Mouse (Mus musculus) T-cell, adult 2 months (primary cell): ENCODE data around the gene Vmn2r9.
"Not testable (repeated sequence)": the region's sequence is repeated elsewhere in the genome, so short reads cannot be mapped to it uniquely, and the experiment has no call there.

Experiments used
- DNase-seq: peaks from one replicate; pipeline ENCODE4 v3.0.0; 2022; ENCODE audit warnings: low spot score

Vmn2r9 gene

GRCm38 (mm10) chr5:108852501-108852900 lies at the start of gene Vmn2r9:
Vmn2r9 (minus strand) TSS chr5:108852601.
- DNase-seq: not testable (repeated sequence)

- DNase-seq: not testable (repeated sequence)
Observed at GRCm38 (mm10) chr5:108866746-108867145, 14.3 kb upstream of the Vmn2r9 start.

GRCm38 (mm10) chr5:108849466-108849865 lies 2.9 kb downstream of the Vmn2r9 start:
- no peak for DNase-seq

DNA sequence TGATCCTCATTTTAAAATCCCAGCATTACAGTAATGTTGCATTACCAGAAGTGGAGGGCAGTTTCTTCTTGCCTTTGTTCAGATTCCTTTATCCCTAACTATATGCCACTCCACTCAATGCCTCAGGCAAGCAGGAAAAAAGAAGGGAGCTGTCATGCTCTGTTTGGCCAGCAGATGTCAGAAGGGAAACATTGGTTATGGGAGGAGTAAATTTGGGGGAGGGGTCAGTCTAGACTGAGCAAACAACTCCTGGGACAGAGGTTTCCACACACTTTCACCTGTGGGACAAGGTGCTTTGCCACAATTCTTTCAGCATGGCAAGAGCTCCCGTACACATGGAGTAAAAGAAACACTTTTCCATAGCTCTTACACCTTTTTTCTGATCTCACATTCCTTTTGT lies 16.2 kb downstream of the Vmn2r9 start:
- no peak for DNase-seq

GRCm38 (mm10) chr5:108823276-108823675 lies 29.1 kb downstream of the Vmn2r9 start:
- no peak for DNase-seq

DNA sequence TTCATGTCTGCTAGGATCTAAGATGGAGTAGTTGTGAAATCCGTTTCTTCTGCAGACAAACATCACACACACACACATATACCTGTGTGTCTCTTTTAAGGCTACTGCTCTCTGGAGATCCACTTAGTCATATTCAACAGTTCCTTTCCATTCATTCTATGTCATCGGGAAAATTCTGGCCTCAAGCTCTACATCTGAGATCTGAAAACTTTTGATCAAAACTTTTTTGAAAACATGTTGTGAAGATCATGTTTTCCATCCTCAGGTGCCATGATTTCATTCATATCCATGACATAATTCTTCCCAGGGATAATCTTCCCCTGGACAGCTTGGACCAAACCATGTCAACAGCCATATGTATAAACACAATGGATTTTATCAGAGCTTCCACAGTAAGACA lies 43.7 kb downstream of the Vmn2r9 start, which contains the start of gene Vmn2r8:
Gene Vmn2r8, minus strand, starts transcription at position 101 of the 400 bp plus-strand sequence.
- not testable (repeated sequence) for DNase-seq

GRCm38 (mm10) chr5:108803646-108804045 lies 48.8 kb downstream of the Vmn2r9 start:
- DNase-seq: no peak

DNA sequence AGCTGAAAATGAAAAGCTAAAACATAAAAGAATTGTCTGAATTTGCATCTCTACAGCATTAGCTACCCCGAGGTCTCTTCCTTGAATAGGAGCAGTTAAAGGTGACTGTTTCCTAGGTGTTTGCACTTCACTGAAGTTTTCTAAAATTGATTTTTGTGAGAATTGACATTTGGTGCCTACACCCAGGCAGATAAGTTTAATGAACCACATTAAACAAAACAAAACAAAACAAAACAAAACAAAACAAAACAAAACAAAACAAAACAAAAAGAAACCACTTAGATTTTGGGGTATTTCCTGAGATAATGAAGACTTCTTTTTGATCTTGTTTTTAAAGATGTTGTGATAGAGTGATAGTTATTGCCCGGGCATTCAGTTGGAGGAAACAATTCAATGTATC lies 57.1 kb downstream of the Vmn2r9 start, which contains the start of gene Tmed11:
Gene Tmed11, minus strand, starts transcription at position 101 of the 400 bp plus-strand sequence.
- not testable (repeated sequence) for DNase-seq

- DNase-seq: not testable (repeated sequence)
Observed at GRCm38 (mm10) chr5:108790385-108790784, 62.0 kb downstream of the Vmn2r9 start.
